Mouse (Mus musculus) adrenal gland, postnatal 10 days (tissue): Measurements from ENCODE around the gene Clint1. TPM values are rescaled to one million over a fixed set of nuclear protein-coding genes. Genes with fewer than 3 reads are reported as not detected.

Experiments
- DNase-seq: peaks from one replicate; pipeline ENCODE4 v3.0.0; 2021; ENCODE audit warnings: mixed read lengths
- long read RNA-seq, 2 experiments: library from polyadenylated mRNA; stranded (forward); transcript quantifications; one replicate each; pipeline ENCODE4 v2.0.0; 2021
- total RNA-seq, 2 experiments: library from RNA; stranded (reverse); gene quantifications; 2 replicates each; pipeline ENCODE4 v1.2.3; 2021

The Clint1 gene
- 10 to 100 TPM; 59.8 to 64.5 TPM for total RNA-seq
- long read RNA-seq, experiment 1, transcript Clint1-202 (12 exons, 3,365 nt) = minor isoform, 16 of 118 reads
- long read RNA-seq, experiment 1, transcript Clint1-201 (12 exons, 3,311 nt) = major isoform, 75 of 118 reads
- long read RNA-seq, experiment 1, partial matches to known transcripts = 9 of 118 reads
- long read RNA-seq, experiment 1, other reads (novel, unspliced or antisense) = 18 of 118 reads
- long read RNA-seq, experiment 2, transcript Clint1-201 (12 exons, 3,311 nt) = major isoform, 43 of 72 reads
- long read RNA-seq, experiment 2, transcript Clint1-202 (12 exons, 3,365 nt) = minor isoform, 14 of 72 reads
- long read RNA-seq, experiment 2, partial matches to known transcripts = 9 of 72 reads
- long read RNA-seq, experiment 2, other reads (novel, unspliced or antisense) = 6 of 72 reads

DNA sequence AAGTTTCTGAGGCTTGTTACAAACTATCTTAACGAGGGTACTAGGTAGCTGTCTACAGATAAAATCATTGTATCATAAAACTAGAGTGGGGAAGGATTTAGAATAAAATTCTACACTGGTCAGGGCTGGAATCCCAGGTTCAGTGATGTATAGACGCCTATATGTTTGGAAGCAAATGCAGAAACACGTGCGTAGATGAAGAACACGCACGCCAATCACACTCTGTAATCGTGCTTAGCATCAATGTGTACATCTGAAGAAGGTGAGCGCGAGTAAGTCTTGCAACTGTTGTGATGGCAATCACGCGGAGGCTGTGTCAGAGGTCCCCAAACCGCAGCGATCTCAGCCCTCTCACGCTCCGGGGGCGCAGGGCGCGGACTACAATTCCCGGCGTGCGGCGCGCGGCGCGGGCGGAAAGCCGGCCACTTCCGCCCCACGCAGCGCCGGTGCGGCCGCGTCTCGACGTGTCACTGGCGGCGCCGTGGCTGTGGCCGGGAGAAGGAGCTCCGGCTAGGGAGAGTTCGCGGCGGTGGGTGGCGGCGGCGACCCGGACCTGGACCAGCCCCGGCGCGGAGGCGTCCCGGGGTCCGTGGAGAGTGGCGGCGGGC is at the start of gene Clint1:
Gene Clint1 (plus strand): TSS at position 536 of the 608 bp plus-strand sequence.
- peak; percentile 91 for DNase-seq

DNA sequence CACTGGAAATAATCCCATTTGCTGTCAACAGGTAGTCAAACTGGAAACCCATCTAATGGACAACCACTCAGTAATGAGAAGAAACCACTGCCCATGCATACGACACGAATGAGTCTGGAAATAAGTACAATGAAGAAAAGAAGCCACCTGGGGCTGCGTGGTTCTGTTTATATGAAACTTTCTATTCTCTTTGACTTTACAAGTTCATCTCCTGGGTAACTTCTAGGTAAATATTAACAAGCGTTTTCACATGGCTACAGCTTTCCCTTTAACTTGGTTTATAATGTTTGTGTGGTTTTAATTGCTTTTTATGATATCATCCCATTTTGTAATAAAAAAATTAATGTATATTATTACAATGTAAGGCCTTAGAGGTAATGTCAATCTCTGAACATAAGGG is 47.8 kb upstream of the Clint1 start:
- no peak for DNase-seq

DNA sequence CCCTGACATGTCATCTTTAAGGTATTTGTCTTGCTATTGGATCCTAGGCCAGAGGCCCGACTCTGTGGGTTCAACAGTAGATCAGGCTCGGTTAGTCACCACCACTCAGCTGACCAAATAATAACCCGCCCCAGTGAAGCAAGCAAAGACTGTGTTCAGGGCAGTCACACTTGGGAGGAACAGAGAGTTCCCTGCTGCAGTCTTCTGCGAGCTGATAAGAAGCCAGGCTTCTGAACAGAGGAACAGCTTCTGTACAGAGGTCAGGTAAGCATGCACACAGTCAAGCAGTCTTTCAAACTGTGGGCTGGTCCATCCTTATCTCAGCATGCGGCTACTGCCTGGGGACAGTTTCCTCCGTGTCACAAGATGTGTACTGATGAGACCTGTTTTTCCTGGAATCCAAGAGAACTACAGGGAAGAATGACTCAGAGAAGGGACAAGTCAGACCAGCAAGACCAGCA is 46.5 kb upstream of the Clint1 start:
- peak; percentile 14 for DNase-seq

DNA sequence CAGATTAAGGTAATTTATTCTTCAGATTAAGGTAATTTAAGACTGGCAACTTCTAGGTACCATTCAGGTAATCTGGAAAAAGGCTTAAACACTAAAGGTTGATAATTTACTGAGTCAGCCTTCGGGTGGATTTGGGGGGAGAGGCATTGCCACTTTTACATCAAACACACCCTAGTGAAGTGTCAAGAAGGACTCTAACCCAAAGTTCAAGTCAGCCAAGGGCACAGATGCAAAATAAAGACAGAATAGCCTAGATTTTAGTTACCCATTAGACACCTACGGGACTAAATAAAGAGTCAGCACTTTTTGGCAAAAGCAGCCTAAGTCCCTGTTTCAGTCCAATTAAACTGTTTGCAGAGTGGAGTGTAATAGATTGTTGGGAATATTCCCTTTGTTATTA is 46.0 kb upstream of the Clint1 start:
- no peak for DNase-seq

DNA sequence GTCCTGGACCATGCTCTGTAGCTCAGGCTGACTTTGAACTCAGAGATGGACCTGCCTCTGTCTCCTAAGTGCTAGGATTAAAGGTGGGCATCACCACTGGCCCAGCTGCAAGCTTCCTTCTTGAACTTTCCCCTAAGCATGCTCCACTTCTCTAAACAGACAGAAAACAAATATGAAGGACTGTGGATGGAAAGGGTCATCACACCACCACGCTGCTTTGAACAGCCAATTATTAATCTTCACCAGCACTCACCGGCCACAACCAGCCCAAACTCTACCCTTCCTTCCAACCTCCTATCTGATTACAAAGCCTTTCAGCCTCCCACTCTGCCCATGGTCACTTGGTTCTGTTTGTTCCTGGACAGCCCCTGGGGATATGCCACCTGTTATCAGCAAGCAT is 45.6 kb upstream of the Clint1 start:
- DNase-seq = no peak

DNA sequence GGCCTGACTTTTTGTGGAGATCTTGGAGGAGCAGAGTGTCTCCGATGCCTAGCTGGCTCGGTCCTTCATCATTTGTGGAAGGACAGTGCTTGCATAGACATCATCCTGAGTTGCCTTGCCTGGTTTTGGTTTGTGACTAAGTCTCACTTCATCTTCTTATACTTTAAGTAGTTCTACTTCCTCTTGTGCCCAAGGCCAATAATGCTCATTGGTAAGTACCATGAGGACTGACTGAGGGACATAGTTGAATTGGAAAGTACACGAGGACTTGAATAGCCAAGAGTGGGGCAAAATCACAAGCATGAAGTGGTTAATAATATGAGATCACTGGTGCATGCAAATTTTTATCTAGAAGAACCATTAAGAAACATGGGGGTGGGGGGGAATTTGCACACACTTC is 45.0 kb upstream of the Clint1 start:
- DNase-seq = no peak

DNA sequence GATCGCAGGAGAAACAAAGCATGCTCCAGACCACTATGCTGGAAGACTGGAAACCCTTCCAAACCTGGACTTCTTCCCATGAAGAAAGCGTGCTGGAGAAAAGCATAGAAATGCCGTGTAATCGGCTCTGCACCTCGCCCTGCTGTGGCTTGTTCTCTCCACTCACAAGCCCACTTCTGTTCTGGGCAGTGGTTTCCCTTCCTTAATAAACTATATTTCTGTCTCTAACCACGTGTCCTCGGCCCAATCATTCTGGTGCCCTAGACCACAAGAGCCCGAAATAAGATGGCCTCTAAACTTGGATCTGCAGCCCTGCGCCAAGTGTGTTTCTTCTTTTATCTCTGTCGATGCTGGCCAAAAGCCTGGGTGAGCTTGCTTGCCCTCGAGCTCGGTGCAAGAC is 44.0 kb upstream of the Clint1 start:
- DNase-seq = no peak

DNA sequence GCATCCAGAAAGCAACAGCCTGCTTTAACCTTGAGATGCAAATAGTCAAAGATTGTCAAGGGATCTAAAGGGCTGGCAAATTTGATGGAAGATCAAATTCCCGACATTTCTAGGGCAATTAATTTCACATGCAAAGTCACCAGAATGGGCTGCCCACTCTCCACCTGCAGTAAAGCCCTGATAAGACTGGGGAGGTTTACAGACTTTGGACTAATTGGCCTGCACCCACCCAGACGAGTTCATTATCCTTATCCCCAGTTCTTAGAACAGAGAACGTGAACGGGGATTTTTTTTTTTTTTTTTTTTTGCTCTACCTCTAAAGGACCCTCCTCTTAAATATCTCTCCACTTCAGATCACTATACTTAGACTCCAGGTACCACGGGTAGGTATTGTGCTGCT is 42.4 kb upstream of the Clint1 start:
- no peak for DNase-seq

DNA sequence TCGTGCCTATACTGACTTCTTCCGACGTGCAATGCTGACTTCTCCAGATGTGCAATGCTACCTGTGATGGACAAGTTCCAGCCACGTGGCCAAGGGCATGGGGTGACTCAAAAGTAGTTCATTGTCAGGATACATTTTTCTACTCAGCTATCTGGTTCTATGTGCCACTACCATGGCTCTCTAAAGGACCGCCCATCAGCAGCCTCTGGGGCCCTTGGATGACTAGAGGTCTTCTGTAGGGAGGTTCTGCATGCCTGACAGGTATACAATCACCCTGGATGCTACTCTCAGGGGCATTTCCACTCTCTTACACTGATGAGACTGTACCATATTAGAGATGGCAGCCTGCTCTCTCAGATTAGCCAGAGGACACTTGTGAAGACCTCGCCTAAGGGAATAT is 41.8 kb upstream of the Clint1 start:
- no peak for DNase-seq

DNA sequence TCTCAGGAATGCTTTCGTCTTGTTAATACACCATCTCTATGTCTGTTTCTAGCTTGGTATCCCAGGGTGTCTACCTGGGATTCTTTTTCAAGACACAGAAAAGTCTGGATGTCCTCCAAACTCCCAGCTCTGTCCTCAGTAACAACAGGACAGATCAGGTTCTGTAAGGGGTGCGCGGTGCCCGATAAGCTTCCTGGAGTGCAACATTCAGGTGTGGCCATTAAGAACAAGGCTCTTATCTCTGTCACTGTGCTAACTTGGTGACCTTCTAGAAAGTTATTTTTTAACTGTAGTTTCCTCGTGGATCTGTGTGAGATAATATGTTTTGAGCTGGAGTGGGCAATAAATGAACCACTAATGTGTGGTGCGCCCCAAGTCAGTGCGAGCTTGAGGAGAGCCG is 41.0 kb upstream of the Clint1 start:
- no peak for DNase-seq

DNA sequence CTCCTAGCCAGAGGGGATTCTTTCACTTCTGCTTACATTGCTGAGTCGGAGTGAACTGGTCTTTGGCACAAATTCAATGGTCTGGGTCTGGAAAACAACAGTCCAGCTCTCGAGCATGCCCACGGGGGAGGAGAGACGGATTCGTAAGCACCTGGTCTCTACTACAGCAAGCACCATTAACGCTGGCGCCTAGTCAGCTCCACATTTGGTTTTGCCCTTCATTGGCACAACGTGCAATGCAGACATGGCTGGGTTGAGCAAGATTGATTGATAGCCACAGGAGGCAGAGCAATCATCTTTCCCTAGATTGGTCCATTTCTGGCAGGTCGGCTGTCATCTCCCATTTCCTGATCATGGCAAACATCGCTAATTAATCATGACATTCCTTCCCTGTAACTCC is 36.2 kb upstream of the Clint1 start:
- DNase-seq = peak; percentile 11

DNA sequence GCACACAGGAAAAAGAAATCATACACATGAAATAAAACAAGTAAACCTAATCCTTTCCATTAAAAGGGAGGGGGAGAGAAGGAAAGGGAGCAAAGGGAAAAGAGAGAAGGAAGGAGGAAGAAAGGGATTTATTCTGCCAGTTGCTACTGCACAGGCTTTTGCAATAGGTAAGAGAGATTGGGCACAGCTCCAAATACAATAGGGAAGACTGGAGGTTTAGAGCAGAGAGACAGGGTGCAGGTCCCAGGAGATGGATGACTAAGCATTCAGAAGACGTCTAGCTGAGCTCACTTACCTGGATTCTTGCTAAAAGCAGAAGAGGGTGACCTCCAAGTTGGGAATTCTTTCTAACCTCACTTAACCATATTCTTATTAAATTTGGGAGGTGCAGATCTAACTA is 35.1 kb upstream of the Clint1 start:
- no peak for DNase-seq

DNA sequence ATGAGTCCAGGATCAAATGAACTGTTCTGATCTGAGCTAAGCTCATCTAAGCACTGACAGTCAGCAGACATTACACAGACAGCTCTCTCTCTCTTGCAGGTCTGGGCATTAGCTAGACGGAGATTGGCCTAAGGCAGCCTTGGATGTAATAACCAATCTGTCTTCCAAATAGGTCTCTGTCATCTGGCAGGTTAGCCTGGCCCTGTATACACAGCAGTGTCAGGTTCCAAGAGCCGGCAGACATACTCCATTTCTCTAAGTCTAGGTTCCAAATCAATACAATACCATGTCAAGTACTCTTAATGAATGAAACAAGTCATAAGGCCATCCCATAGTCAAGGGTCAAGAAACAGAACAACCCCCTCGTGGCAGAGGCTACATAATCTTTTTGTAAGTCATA is 33.9 kb upstream of the Clint1 start:
- no peak for DNase-seq

DNA sequence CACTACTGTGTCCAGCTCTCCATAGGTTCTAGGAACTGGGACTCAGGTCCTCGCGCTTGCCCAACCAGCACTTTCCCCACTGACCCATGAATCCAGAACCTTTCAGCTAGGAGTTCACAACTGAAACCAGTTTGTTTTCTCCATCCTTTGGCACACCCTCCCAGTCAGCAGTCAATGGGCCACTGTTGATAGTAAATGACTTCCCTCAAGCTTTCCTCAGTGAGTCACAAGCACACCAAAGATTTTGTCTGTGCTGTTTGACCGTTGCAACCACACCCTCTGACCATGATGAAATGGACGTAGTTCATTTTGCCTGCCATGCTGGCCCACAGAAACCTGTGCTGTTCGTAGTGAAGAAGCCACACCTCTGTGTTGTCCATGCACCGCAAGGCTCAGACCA is 30.9 kb upstream of the Clint1 start:
- no peak for DNase-seq

DNA sequence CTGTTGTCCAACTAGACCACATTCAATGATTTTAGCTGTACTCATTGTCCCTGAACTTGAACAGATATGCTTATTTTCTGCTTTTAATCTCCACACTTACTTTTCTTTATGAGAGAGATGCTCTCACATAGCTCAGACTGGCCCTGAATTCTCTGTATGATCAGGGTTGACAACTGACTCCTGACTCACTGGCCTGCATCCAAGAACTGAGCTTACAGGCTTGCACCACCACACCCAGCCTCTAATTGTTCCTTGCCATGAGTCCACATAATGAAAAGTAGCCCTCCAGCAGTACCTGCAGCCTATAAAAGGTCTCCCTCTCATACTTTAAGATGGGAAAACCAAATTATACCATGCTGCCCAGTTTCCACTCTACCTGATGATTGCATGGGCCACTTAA is 21.7 kb upstream of the Clint1 start:
- DNase-seq = peak; percentile 39

DNA sequence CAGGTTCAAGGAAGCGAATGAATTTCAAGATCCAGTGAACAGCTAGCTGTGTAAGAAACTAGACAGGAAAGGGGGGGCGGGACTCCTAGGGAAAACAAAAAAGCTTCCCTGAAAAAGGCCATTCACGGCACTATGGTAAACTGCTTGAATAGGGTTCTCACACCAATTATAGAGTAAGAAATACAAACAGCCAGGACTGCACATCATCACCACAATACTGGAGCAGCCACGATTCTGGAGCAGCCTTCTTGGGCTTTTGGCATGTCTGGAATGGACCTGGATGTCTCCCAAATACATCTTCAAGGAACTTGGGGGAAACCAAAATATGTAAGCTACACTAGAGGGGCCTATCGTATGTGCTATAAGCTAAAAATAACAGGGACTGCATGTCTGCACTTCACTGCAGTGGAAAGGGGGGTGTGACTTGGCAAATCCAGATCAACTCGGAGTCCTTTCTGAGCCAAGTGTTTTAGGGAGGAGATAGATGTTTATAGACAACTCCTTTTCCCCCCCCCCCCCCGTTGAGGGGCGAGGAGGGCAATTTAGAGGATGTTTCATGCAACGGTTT is 21.0 kb upstream of the Clint1 start:
- no peak for DNase-seq

DNA sequence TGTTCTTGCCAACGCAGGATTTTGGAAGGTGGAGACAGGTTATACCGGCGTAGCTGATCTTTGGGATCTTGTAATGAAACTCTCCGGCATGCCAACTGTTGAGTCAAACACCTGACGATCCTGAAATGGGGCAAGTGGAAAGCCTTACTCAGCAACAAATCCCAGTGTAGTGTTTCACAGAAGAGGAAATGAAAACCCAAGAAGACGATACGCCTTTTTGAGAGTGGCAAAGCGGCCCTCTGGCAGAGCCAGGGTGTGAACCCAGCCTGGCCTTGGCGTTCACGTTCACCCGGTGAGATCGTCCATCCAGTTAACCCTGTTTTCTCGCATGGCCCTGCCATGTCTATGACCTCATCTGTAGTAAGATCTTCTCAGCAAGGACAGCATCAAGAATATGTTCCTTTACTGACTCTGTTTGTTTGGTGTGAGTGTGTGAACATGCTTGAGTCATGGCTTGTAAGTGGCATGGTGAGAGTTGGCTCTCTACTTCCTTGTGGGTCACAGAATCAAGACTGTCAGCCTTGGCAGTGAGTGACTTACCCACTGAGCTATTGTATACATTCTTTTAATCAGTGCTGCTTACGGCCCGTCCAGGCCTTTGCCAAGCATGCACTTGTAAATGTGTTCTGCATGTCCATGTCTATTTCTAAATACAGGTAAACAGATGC is 20.2 kb upstream of the Clint1 start:
- no peak for DNase-seq

DNA sequence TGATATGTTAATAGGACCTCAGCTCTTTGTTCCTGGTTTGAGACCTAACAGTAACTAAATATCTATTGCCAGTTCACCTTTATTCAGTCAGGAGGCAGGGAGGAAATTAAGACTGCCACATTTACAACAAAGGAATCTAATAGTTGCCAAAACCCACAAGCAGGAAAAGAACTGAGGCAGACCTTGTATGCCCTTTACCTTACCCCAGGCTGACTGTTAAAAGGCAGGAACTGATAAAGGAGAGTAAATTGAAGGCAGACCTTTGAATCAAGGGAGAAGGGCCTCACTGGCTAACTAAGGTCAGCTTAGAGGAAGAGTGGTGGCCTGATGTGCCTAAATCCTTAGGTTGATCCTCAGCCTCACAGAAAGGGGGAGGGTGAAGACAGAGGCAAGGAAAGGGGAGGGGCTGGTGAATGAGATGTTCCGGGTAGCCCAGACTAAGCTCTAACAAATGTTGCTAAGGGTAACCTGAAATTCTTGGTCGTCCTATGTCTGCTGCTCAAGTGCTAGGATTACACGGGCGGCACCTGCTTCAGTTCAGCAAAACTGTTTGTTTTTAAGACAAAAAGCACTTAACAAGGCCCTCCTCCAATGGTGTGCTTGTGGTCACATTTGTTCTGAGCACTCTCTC is 16.1 kb upstream of the Clint1 start:
- no peak for DNase-seq

DNA sequence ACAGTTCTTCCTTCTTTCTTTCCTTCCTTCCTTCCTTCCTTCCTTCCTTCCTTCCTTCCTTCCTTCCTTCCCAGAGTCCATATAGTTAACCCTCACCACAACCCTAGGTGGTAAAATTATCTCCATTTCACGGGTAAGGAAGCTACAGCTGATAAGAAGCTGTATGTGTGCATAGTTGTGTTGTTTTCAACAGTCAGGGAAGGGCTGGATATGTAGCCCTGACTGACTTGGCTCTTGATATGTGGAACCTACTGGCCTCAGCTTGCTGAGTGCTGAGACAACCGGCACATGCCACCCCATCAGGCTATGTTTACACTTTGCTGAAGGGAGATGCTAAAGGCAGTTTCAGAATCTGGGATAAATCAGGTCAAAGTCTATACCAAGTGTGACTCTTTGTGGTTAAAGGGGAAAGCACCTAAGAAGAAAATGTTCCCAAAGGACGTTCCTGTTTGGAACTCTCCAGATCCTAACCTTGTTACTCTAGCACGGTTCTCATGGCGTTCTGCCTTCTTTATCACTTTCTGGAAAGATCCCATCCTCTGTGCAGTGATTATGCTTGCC is 14.5 kb upstream of the Clint1 start:
- no peak for DNase-seq

DNA sequence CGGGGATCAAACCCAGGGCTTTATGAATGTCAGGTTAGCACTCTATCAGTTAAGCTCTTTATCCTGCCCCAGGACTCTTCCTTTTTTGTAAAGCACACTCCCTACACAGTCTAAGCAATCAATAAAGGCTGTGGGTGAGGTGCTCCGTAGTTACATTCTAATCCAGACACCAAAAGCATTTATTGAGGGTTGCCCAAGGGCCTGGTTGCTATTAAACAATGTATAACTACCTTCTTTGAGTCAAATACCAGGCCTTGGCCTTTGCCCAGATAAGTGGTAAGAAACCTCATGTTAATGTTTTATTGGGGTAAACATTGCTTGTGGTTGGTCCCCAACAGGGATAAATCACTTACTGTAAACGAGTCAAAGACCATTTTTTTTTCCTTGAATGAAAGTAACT is 13.4 kb upstream of the Clint1 start:
- no peak for DNase-seq

DNA sequence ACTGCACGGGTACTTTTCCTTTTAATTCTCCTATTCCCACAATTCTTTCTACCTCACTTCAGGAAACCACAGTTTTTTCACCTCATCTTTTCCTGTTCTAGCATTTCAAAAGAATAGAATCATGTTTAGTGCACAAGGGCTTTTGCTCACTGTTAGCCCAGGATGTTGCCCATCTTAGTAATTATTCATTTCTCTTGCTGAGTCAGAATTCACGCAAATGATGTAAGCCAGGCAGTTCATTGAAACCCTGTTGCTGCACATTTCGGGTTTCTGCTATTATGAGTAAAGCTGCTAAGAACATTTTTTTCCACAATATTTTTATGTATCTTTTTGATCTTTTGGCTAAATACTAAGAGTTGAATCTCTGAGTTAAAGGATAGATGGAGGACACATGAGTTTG is 11.5 kb upstream of the Clint1 start:
- no peak for DNase-seq

DNA sequence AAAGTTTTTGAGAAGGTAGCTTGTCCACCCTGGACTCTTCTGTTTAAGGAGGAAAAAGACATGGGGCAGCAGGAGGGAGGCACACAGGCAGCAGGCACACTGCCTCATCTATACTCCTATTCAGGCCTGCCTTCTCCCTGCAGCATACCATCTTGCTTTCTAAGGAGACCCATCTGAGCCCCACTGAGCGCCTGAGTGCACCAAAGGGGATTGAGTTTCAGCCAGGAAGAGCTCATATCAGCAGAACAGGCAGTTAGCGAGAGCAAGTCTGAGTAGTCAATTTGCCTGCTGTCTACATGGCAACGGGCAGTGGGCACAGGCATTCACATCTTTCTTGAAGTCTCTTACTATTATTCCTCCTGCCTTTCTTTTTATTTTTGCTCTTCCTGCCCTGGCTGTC is 5.8 kb upstream of the Clint1 start:
- no peak for DNase-seq
